Comparison of ENCODE assay signal across 7 mouse cellular contexts in genomic region chr2:26507481-26507886, GRCm38 (mm10). TPM values are rescaled to one million over a fixed set of nuclear protein-coding genes. Genes with fewer than 3 reads are reported as not detected.
DNase-seq lines count a peak whose midpoint lies in the region; ATAC-seq and TF ChIP-seq lines count a peak whose summit lies in the region.

No protein-coding gene starts in this region.

- no peaks in the 10 kb centered on the region for H3K9me3 ChIP-seq in hindbrain, embryonic 16.5 days (ENCODE audit: control insufficient read depth, low read length)
- no peaks in the 10 kb centered on the region for H3K9me3 ChIP-seq in liver, embryonic 13.5 days (replicated peaks)
- H3K9me3 ChIP-seq in neural tube, embryonic 15.5 days (replicated peaks), result no peaks in the 10 kb centered on the region

- H3K36me3 ChIP-seq in hindbrain, embryonic 16.5 days (ENCODE audit: control insufficient read depth, insufficient read depth, low read length), result no peaks in the 10 kb centered on the region
- no peaks in the 10 kb centered on the region for H3K36me3 ChIP-seq in liver, embryonic 13.5 days
- no peaks in the 10 kb centered on the region for H3K36me3 ChIP-seq in neural tube, embryonic 15.5 days

- intact Hi-C loops in gastrocnemius, adult 2 months (cut with DNase I), result no loop called here

- H3K27ac ChIP-seq in gastrocnemius, adult 2 months, result peak overlapping the region; percentile 78
- H3K27ac ChIP-seq in hindbrain, embryonic 16.5 days (ENCODE audit: low read depth, low read length), result peak overlapping the region; percentile 61
- peak overlapping the region; percentile 66 for H3K27ac ChIP-seq in liver, embryonic 13.5 days
- H3K27ac ChIP-seq in neural tube, embryonic 15.5 days (replicated peaks), result peak overlapping the region; percentile 74

- H3K4me1 ChIP-seq in hindbrain, embryonic 16.5 days (ENCODE audit: control insufficient read depth, insufficient read depth, low read depth, low read length), result peaks cover 21% of the 10 kb centered on the region
- peaks cover 35% of the 10 kb centered on the region for H3K4me1 ChIP-seq in liver, embryonic 13.5 days (replicated peaks)
- H3K4me1 ChIP-seq in neural tube, embryonic 15.5 days, result peaks cover 44% of the 10 kb centered on the region

- no peak for TF ChIP-seq CTCF in gastrocnemius, adult 2 months (IDR thresholded peaks at IDR 0.05)

- 3% methylated on average over 6 of the region's 7 CpGs for WGBS in hindbrain, embryonic 16.5 days
- WGBS in liver, embryonic 13.5 days (ENCODE audit: insufficient replicate concordance), result 2% methylated on average over 7 of the region's 7 CpGs
- 5% methylated on average over 7 of the region's 7 CpGs for WGBS in neural tube, embryonic 15.5 days

- H3K4me3 ChIP-seq in gastrocnemius, adult 2 months, result peak overlapping the region; percentile 18
- no peak overlapping the region for H3K4me3 ChIP-seq in hindbrain, embryonic 16.5 days (ENCODE audit: low read length)
- no peak overlapping the region for H3K4me3 ChIP-seq in liver, embryonic 13.5 days (replicated peaks)
- H3K4me3 ChIP-seq in neural tube, embryonic 15.5 days (replicated peaks), result no peak overlapping the region

- peak; percentile 71 for ATAC-seq in hindbrain, embryonic 16.5 days
- ATAC-seq in liver, embryonic 13.5 days (ENCODE audit: low read depth), result no peak
- ATAC-seq in neural tube, embryonic 15.5 days (ENCODE audit: low FRiP score), result no peak

- DNase-seq in MEL-GATA-1-ER (ENCODE audit: extremely low read depth, low read depth), result peak; percentile 12
- DNase-seq in adrenal gland, postnatal 25 days, result peak; percentile 83
- DNase-seq in gastrocnemius, adult 2 months, result peak; percentile 73
- no peak for DNase-seq in liver, embryonic 13.5 days
- no peak for DNase-seq in natural killer cell, adult 2 months (ENCODE audit: low spot score in 2 of 2)

- H3K9ac ChIP-seq in hindbrain, embryonic 16.5 days (ENCODE audit: low read depth, low read length), result no peak overlapping the region
- no peak overlapping the region for H3K9ac ChIP-seq in liver, embryonic 13.5 days
- no peak overlapping the region for H3K9ac ChIP-seq in neural tube, embryonic 15.5 days (replicated peaks)

- no peak overlapping the region for H3K4me2 ChIP-seq in hindbrain, embryonic 16.5 days (ENCODE audit: low read length)
- H3K4me2 ChIP-seq in liver, embryonic 13.5 days, result peak overlapping the region; percentile 21; the same call in 1 of the 2 replicates
- H3K4me2 ChIP-seq in neural tube, embryonic 15.5 days, result peak overlapping the region; percentile 17; the same call in 1 of the 2 replicates

- no peaks in the 10 kb centered on the region for H3K27me3 ChIP-seq in hindbrain, embryonic 16.5 days (replicated peaks; ENCODE audit: control insufficient read depth, insufficient read depth, low read length)
- peaks cover 42% of the 10 kb centered on the region for H3K27me3 ChIP-seq in liver, embryonic 13.5 days
- peaks cover 21% of the 10 kb centered on the region for H3K27me3 ChIP-seq in neural tube, embryonic 15.5 days (replicated peaks)

RNA-seq across cellular contexts. Expression of gene Notch1, which starts 9.0 kb away (rescaled TPM):
- 17.7 and 24.8 TPM in 2 replicates for total RNA-seq in adrenal gland, postnatal 25 days (2021)
- 10 to 100 TPM in 1 of 2 experiments, 1 to 10 TPM in 1; 6.9 to 11.9 TPM for total RNA-seq in gastrocnemius, adult 2 months (2021)
- 13.3 and 15.1 TPM in 2 replicates for polyA plus RNA-seq in hindbrain, embryonic 16.5 days (2015; fragmentation: Nextera tagmentation; extraction: Ambion mirVana)
- 1.5 and 1.6 TPM in 2 replicates for polyA plus RNA-seq in liver, embryonic 13.5 days (2015; fragmentation: Nextera tagmentation; extraction: Ambion mirVana)
- 11.7 and 22.6 TPM in 2 replicates for polyA plus RNA-seq in neural tube, embryonic 15.5 days (2015; fragmentation: Nextera tagmentation; extraction: Ambion mirVana)

Comparison
In these comparisons a context has a peak if more than half of its experiments do, and no peak if none do; other contexts are left out.
1. DNase-seq: peak in MEL-GATA-1-ER (single experiment), adrenal gland, postnatal 25 days (single experiment) and gastrocnemius, adult 2 months (single experiment); none in liver, embryonic 13.5 days (single experiment) and natural killer cell, adult 2 months (0 of 2).
2. Peak in every context shown above with its lines, with median percentiles within 50 percentile points of each other: H3K27ac ChIP-seq.